Mouse (Mus musculus): Measurements from ENCODE around the gene Ect2. TPM values are rescaled to one million over a fixed set of nuclear protein-coding genes. Genes with fewer than 3 reads are reported as not detected.

Ect2 gene
- total and polyA plus RNA-seq, 3 experiments: 29.9 to 38.9 (median 36.7) TPM

- H3K36me3 ChIP-seq (replicated peaks in 1 of 2; ENCODE audit: control insufficient read depth in 1 of 2, insufficient read depth in 1 of 2, low read length in 1 of 2): peaks cover 0 to 39% of the 10 kb centered on the region in 2 experiments
- no peaks in the 10 kb centered on the region for H3K79me2 ChIP-seq (replicated peaks; ENCODE audit: control insufficient read depth, extremely low read depth, insufficient read depth, poor library complexity, severe bottlenecking)
- H3K9ac ChIP-seq (ENCODE audit: insufficient read depth, low read depth): no peak overlapping the region
- peaks cover 3 to 44% of the 10 kb centered on the region in 2 experiments for H3K4me1 ChIP-seq (ENCODE audit: control insufficient read depth in 1 of 2, insufficient read depth in 2 of 2)
- H3K4me3 ChIP-seq (replicated peaks in 1 of 3; ENCODE audit: low read depth in 2 of 3, low read length in 2 of 3, poor library complexity in 1 of 3): no peak overlapping the region
- H3K9me3 ChIP-seq (replicated peaks; ENCODE audit: low read length): no peaks in the 10 kb centered on the region
- H3K27ac ChIP-seq (ENCODE audit: insufficient read depth, low read depth): no peak overlapping the region
- no peak for DNase-seq (ENCODE audit: extremely low read depth)
- in situ Hi-C loops (cut with MboI; ENCODE audit: low pct_ligation_motif_present, low pct_unique_long_range_greater_than_20kb, low sequenced_read_pairs) (no loop called here), dilution Hi-C loops (cut with MboI; ENCODE audit: extremely low pct_ligation_motif_present, extremely low pct_unique_long_range_greater_than_20kb, low sequenced_read_pairs) (no loop called here)
- no peak overlapping the region for H3K4me2 ChIP-seq (ENCODE audit: insufficient read depth, low read depth, poor library complexity, severe bottlenecking)
- no peaks in the 10 kb centered on the region for H3K27me3 ChIP-seq (replicated peaks)
- TF ChIP-seq NELFE (IDR thresholded peaks at IDR 0.05; ENCODE audit: low read depth, low read length) (no peak), POLR2A (IDR thresholded peaks at IDR 0.05; ENCODE audit: low read depth, low read length) (no peak), TCF12 (IDR thresholded peaks at IDR 0.05; ENCODE audit: low read depth, low read length) (no peak), RAD21 (IDR thresholded peaks at IDR 0.05; ENCODE audit: low read depth, low read length) (no peak), MAX (IDR thresholded peaks at IDR 0.05; ENCODE audit: low read length) (no peak), ZC3H11A (IDR thresholded peaks at IDR 0.05; ENCODE audit: low read depth, low read length) (no peak), ZKSCAN1 (IDR thresholded peaks at IDR 0.05; ENCODE audit: borderline replicate concordance, low read depth, low read length) (no peak), JUN (IDR thresholded peaks at IDR 0.05; ENCODE audit: insufficient read depth, low read depth, low read length) (no peak), POLR2AphosphoS2 (IDR thresholded peaks at IDR 0.05; ENCODE audit: low read depth, low read length) (no peak), NRF1 (IDR thresholded peaks at IDR 0.05; ENCODE audit: low read depth, low read length) (no peak), UBTF (IDR thresholded peaks at IDR 0.05; ENCODE audit: low read depth, low read length) (no peak), BHLHE40 (IDR thresholded peaks at IDR 0.05; ENCODE audit: low read depth, low read length) (no peak), ZMIZ1 (IDR thresholded peaks at IDR 0.05; ENCODE audit: low read depth, low read length) (no peak), RCOR1 (conservative IDR thresholded peaks at IDR 0.05; ENCODE audit: low read depth, low read length) (no peak), ELF1 (IDR thresholded peaks at IDR 0.05; ENCODE audit: low read depth, low read length) (no peak), GABPA (IDR thresholded peaks at IDR 0.05; ENCODE audit: insufficient replicate concordance, low read depth, low read length) (no peak), EP300 (IDR thresholded peaks at IDR 0.05; ENCODE audit: low read length) (no peak), ETS1 (conservative IDR thresholded peaks at IDR 0.05; ENCODE audit: low read depth, low read length) (no peak), USF1 (IDR thresholded peaks at IDR 0.05; ENCODE audit: low read depth, low read length) (no peak), MXI1 (IDR thresholded peaks at IDR 0.05; ENCODE audit: low read depth, low read length) (no peak)
Measured at GRCm38 (mm10) chr3:27197816-27198215, 44.1 kb upstream of the Ect2 start.

- Histone ChIP-seq H3K27me3 (replicated peaks) (no peaks in the 10 kb centered on the region), H3K79me2 (replicated peaks; ENCODE audit: control insufficient read depth, extremely low read depth, insufficient read depth, poor library complexity, severe bottlenecking) (no peaks in the 10 kb centered on the region), H3K9me3 (replicated peaks; ENCODE audit: low read length) (no peaks in the 10 kb centered on the region), H3K4me2 (ENCODE audit: insufficient read depth, low read depth, poor library complexity, severe bottlenecking) (no peak overlapping the region), H3K4me1 (ENCODE audit: control insufficient read depth in 1 of 2, insufficient read depth in 2 of 2) (peaks cover 0 to 31% of the 10 kb centered on the region in 2 experiments; a peak in 2 of 4 replicates), H3K9ac (ENCODE audit: insufficient read depth, low read depth) (no peak overlapping the region), H3K4me3 (replicated peaks in 1 of 3; ENCODE audit: low read depth in 2 of 3, low read length in 2 of 3, poor library complexity in 1 of 3) (no peak overlapping the region), H3K27ac (ENCODE audit: insufficient read depth, low read depth) (no peak overlapping the region), H3K36me3 (replicated peaks in 1 of 2; ENCODE audit: control insufficient read depth in 1 of 2, insufficient read depth in 1 of 2, low read length in 1 of 2) (peaks cover 0 to 50% of the 10 kb centered on the region in 2 experiments)
- dilution Hi-C loops (cut with MboI; ENCODE audit: extremely low pct_ligation_motif_present, extremely low pct_unique_long_range_greater_than_20kb, low sequenced_read_pairs) (no loop called here), in situ Hi-C loops (cut with MboI; ENCODE audit: low pct_ligation_motif_present, low pct_unique_long_range_greater_than_20kb, low sequenced_read_pairs) (no loop called here)
- DNase-seq (ENCODE audit: extremely low read depth): no peak
- TF ChIP-seq CHD1 (IDR thresholded peaks at IDR 0.05; ENCODE audit: low read depth, low read length) (no peak), RCOR1 (conservative IDR thresholded peaks at IDR 0.05; ENCODE audit: low read depth, low read length) (no peak), ZC3H11A (IDR thresholded peaks at IDR 0.05; ENCODE audit: low read depth, low read length) (no peak)
Measured at GRCm38 (mm10) chr3:27196529-27196928, 42.9 kb upstream of the Ect2 start.

Measured in CH12.LX (cell line).